Mouse (Mus musculus): ENCODE results near the gene Olfr1290. TPM values are rescaled to one million over a fixed set of nuclear protein-coding genes. Genes with fewer than 3 reads are reported as not detected.

Olfr1290 gene
- not detected for total RNA-seq (2022)

DNA sequence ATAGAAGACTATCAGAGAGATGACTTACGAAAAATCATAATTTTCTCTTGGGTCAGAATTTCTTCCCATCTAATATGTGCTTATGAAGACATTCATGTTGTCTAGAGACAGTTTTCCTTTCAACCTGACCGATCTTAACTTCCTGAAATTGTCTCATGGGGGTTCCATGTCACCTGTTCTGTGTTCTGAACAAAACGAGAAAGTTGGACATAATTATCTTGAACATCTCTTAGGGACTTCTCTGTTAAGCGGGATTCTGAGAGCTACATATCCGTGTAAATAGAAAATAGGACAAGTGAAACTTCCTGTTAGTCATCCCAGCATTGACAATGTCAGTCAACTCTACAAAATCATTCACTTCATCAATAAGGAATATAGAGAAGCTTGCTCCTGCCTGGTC is at the start of gene Olfr1290:
Gene Olfr1290 (minus strand): TSS at position 101 of the 400 bp plus-strand sequence.
- no peak for DNase-seq

GRCm38 (mm10) chr2:111540191-111540590 is 46.6 kb upstream of the Olfr1290 start, which contains the start of gene Olfr1294:
Gene Olfr1294 (minus strand): TSS chr2:111540291.
- DNase-seq, result no peak

DNA sequence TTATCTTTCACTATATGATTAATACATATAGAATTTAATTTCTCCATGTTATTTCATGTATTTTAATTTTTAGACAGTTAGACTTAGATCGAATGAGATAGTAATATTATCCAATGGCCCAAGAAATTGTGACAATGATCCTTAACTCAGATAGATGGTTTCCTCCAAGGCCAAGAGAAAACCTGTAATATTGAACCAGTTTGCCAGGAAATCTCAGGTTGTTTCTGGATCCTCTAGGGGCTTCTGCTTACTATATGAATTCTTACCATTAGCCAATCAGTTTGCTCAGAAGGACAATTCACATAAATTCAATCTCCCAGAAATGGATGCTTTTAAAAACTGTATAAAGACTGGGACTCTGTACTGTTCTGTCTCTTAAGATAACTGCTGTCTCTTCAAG is 31.3 kb upstream of the Olfr1290 start, which contains the start of gene Olfr1293-ps:
Gene Olfr1293-ps (plus strand): TSS at position 301 of the 400 bp plus-strand sequence.
- no peak for DNase-seq

DNA sequence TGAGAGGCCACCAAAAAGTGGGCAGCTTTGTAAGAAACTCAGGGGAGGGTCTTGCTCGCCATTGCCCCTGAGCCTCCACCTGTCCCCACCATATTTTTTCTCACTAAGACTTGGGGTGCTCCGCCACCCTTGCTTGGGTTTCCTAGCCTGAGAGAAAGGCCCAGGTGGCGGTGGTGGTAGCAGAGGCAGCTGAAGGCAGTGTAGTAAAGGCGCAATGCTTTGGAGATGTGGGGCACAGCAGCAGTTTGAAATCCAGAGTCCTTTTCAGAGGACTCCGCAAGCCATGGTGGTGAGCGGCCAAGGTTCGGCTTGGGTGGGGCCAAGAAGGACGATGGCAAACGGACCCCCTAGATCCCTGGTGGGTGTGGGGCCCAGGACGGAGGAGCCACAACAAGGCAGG is 23.8 kb upstream of the Olfr1290 start:
- DNase-seq, result no peak

DNA sequence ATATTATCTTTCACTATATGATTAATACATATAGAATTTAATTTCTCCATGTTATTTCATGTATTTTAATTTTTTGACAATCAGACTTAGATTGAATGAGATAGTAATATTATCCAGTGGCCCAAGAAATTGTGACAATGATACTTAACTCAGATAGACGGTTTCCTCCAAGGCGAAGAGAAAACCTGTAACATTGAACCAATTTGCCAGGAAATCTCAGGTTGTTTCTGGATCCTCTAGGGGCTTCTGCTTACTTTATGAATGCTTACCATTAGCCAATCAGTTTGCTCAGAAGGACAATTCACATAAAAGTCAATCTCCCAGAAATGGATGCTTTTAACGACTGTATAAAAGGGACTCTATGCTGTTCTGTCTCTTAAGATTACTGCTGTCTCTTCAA is 3.3 kb upstream of the Olfr1290 start, which contains the start of gene Olfr1291-ps1:
Gene Olfr1291-ps1 (plus strand): TSS at position 301 of the 400 bp plus-strand sequence.
- DNase-seq, result no peak

DNA sequence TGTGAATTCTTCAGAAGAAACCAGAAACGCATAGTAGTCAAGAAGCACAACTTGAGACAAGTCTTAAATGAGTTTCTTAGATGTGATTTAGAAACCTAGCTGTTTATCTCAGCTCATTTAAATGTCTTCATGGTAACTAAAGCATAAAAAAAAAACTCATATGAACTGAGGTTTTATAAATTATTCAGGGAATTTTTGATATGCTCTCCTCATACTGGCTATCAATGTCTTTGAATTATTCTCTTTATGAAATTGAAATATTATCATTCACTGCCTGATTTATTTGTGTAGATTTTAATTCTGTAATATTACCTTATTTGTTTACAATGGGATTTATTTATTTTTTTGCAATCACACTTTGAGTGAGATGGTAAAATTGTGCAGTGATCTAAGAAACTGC is 13.1 kb downstream of the Olfr1290 start, which contains the start of gene Olfr1289:
Gene Olfr1289 (plus strand): TSS at position 301 of the 400 bp plus-strand sequence.
- no peak for DNase-seq

- no peak for DNase-seq
Measured at GRCm38 (mm10) chr2:111473801-111474200, 19.8 kb downstream of the Olfr1290 start, which contains the start of gene Olfr1288. Gene Olfr1288 (plus strand): TSS chr2:111474101.

- DNase-seq, result no peak
Measured at GRCm38 (mm10) chr2:111448842-111449241, 44.8 kb downstream of the Olfr1290 start, which contains the start of gene Olfr1287. Gene Olfr1287 (plus strand): TSS chr2:111449142.

Other genes with a start within 250 kb of the Olfr1290 start
- not detected for gene Olfr1276, start 239.3 kb downstream of the Olfr1290 start, total RNA-seq (2022)
- gene Olfr1277, start 219.7 kb downstream of the Olfr1290 start, total RNA-seq (2022), result not detected
- gene Olfr1278, start 203.7 kb downstream of the Olfr1290 start, total RNA-seq (2022), result not detected
- not detected for gene Olfr1279, start 193.2 kb downstream of the Olfr1290 start, total RNA-seq (2022)
- gene Olfr1280, start 179.8 kb downstream of the Olfr1290 start, total RNA-seq (2022), result not detected
- not detected for gene Olfr1281, start 167.3 kb downstream of the Olfr1290 start, total RNA-seq (2022)
- not detected for gene Olfr1282, start 157.8 kb downstream of the Olfr1290 start, total RNA-seq (2022)
- not detected for gene Olfr1283, start 127.0 kb downstream of the Olfr1290 start, total RNA-seq (2022)
- not detected for gene Olfr1284, start 118.3 kb downstream of the Olfr1290 start, total RNA-seq (2022)
- gene Olfr1286, start 70.7 kb downstream of the Olfr1290 start, total RNA-seq (2022), result not detected
- not detected for gene Olfr1287, start 44.7 kb downstream of the Olfr1290 start, total RNA-seq (2022)
- not detected for gene Olfr1288, start 19.7 kb downstream of the Olfr1290 start, total RNA-seq (2022)
- gene Olfr1289, start 13.0 kb downstream of the Olfr1290 start, total RNA-seq (2022), result not detected
- gene Olfr1291-ps1, start 3.4 kb upstream of the Olfr1290 start, total RNA-seq (2022), result not detected
- not detected for gene Olfr1293-ps, start 31.4 kb upstream of the Olfr1290 start, total RNA-seq (2022)
- not detected for gene Olfr1294, start 46.5 kb upstream of the Olfr1290 start, total RNA-seq (2022)
- gene Olfr1295, start 75.9 kb upstream of the Olfr1290 start, total RNA-seq (2022), result not detected
- gene Olfr1297, start 132.7 kb upstream of the Olfr1290 start, total RNA-seq (2022), result not detected
- not detected for gene Olfr1298, start 155.4 kb upstream of the Olfr1290 start, total RNA-seq (2022)
- gene Olfr1299, start 167.6 kb upstream of the Olfr1290 start, total RNA-seq (2022), result not detected